Mouse (Mus musculus) forebrain, embryonic 10.5 days (tissue): ENCODE data around the gene Bax. TPM values are rescaled to one million over a fixed set of nuclear protein-coding genes. Genes with fewer than 3 reads are reported as not detected.
"Not testable (repeated sequence)": the region's sequence is repeated elsewhere in the genome, so short reads cannot be mapped to it uniquely, and the experiment has no call there.

Experiments used
- DNase-seq: peaks from one replicate; pipeline ENCODE4 v3.0.0-alpha.2; 2017; ENCODE audit warnings: low spot score; ENCODE audit errors: extremely low spot score
- H3K27ac ChIP-seq: fragments of 300-500 bp; sonication (generic); 2 replicates; pipeline ENCODE4 v1.5.1; 2016; ENCODE audit warnings: mild to moderate bottlenecking
- H3K27me3 ChIP-seq: fragments of 300-500 bp; sonication (generic); 2 replicates; pipeline ENCODE4 v1.6.1; 2016; ENCODE audit warnings: mild to moderate bottlenecking; ENCODE audit not compliant: poor library complexity, severe bottlenecking
- H3K36me3 ChIP-seq: fragments of 300-500 bp; sonication (generic); replicated peaks from 2 replicates; pipeline ENCODE4 v1.6.1; 2016; ENCODE audit warnings: mild to moderate bottlenecking, moderate library complexity
- H3K4me1 ChIP-seq: fragments of 300-500 bp; sonication (generic); 2 replicates; pipeline ENCODE4 v1.6.1; 2016
- H3K4me3 ChIP-seq: fragments of 300-500 bp; sonication (generic); 2 replicates; pipeline ENCODE4 v1.5.1; 2016; ENCODE audit warnings: mild to moderate bottlenecking, moderate library complexity
- H3K9me3 ChIP-seq: fragments of 300-500 bp; sonication (generic); 2 replicates; pipeline ENCODE4 v1.6.1; 2016; ENCODE audit warnings: mild to moderate bottlenecking, moderate library complexity
- WGBS: fragments of 180-500 bp; shearing (Covaris S2); methylation state at CpG from one replicate; pipeline ENCODE4 v1.1.7; 2016; 5-methylcytosine and 5-hydroxymethylcytosine counted together
- polyA plus RNA-seq: library from polyadenylated mRNA; unstranded; fragments of >200 nt; fragmentation: Nextera tagmentation; extraction: Ambion mirVana; gene quantifications from 2 replicates; pipeline ENCODE4 v1.2.1, GENCODE M21; 2016

The Bax gene
- polyA plus RNA-seq, 1 experiment from 2014 or later: 254 TPM

DNA sequence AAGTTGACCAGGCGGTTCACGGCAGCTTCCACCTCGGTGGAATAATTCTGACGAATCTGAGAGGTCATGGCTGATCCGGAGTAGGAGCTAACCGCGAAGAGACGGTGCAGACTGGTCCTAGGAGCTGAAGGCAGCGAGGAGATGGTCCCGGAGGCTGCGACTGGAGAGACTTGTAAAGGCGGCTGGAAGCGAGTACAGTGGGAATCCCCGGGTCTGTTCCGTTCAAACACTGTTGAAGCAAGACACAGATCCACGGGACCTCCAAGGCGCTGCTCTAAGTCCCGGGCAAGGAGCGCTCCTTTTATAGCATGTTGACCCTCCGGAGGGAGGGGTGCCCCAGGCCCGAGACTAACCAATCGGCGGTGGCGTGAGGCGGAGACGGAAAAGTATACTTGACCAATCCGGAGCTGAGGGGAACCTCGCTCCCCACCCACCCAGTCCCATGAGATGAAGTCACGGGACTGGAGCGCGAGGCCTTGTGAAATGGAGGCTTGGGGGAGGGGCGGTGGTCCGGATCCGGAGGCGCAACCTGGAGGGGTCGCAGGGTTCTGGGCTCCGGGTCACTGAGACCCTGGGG is 7.0 kb downstream of the Bax start, which contains the start of gene Ftl1:
Gene Ftl1 (minus strand): TSS at position 321 of the 577 bp plus-strand sequence.
- Histone ChIP-seq H3K4me3 (peak within 1 kb of the TSS; percentile 87), H3K36me3 (peaks cover 86% of the 10 kb centered on the region), H3K27ac (peak within 1 kb of the TSS; percentile 95), H3K4me1 (peaks cover 49% of the 10 kb centered on the region)
- not testable (repeated sequence) for H3K9me3 ChIP-seq, H3K27me3 ChIP-seq
- WGBS: 0% methylated on average over 33 of the region's 37 CpGs
- peak; percentile 98 for DNase-seq

DNA sequence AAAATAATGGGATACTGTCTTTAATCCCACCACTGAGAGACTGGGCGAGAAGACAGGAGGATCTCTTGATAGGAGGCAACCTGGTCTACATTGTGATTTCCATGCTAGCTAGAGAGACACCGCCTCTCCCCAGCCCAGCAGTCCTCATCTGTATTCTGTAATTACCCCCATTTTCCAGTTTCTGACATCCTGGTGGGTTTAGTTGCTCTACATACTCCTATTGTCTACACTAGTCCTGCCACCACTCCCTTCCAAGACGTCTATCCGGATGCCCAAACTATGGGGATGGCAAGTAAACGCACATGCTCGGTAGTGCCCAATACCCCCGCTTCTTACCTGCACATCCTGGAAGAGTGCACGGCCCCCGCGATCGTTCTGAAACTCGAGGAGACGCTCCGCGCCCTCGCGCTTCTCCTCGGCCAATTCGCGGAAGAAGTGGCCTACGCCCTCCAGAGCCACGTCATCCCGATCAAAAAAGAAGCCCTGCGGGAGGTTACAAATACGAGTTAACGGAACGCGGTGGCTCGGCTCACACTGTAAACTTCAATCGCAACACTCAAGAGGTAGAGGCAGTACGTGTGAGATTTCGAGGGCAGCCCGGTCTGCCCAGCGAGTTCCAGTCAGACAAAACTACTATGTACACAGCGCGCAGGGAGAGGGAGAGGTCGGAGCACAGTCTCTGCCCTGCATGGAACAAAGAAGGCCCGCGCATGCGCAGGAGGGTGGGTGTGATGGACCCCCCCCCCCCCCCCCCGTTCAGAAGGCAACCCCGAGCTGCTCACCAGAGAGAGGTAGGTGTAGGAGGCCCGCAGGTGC is 7.7 kb downstream of the Bax start:
- H3K4me1 ChIP-seq: peaks cover 49% of the 10 kb centered on the region
- H3K4me3 ChIP-seq: peak overlapping the region; percentile 87
- WGBS: 1% methylated on average over 43 of the region's 43 CpGs
- DNase-seq: peak; percentile 87
- peak overlapping the region; percentile 95 for H3K27ac ChIP-seq
- H3K36me3 ChIP-seq: peaks cover 86% of the 10 kb centered on the region
- H3K9me3 ChIP-seq: no peaks in the 10 kb centered on the region
- H3K27me3 ChIP-seq: no peaks in the 10 kb centered on the region

DNA sequence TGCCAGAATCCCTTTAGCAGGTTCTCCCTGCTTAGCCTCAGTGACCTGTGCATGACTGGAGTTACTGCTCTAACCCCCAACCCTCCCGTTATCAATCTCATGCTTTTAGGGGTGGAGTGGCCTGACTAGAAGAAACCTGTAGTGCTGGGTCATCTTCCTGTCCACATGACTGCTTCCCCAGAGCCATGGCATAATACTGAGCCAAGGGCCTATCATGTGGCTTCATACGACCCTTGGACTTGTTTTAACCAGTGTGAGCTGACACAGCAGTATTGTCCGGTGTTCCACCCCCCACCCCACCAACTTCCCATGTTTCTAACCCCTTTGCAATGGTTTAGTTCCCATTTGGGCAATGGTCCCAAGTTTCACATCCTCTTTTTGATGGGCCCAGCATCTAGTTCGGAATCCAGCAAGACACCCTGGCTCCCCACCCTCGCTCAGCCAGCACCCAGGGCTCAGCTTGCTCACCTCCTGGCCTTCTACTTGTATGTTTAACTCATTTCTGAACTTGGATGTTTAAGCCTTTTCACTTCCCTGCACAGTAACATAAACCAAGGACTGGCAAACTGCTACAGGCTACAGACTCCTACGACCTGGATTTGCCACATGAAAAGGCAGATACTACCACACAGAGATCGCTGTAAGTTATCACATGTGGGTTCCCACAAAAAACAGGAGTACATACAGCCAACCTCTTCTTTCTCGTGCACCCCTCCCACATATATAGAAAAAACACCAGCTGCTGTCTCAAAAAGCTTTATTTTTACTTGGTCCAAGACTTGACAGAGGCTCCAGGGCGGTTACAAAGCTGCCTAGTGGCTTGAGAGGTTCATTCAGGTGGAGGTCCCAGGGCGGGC is 9.3 kb downstream of the Bax start:
- Histone ChIP-seq H3K4me1 (peaks cover 49% of the 10 kb centered on the region), H3K36me3 (peaks cover 84% of the 10 kb centered on the region), H3K4me3 (peak overlapping the region; percentile 87), H3K9me3 (no peaks in the 10 kb centered on the region), H3K27me3 (no peaks in the 10 kb centered on the region), H3K27ac (peak overlapping the region; percentile 16; the same call in 1 of the 2 replicates)
- DNase-seq: no peak
- WGBS: 82% methylated on average over 10 of the region's 10 CpGs

DNA sequence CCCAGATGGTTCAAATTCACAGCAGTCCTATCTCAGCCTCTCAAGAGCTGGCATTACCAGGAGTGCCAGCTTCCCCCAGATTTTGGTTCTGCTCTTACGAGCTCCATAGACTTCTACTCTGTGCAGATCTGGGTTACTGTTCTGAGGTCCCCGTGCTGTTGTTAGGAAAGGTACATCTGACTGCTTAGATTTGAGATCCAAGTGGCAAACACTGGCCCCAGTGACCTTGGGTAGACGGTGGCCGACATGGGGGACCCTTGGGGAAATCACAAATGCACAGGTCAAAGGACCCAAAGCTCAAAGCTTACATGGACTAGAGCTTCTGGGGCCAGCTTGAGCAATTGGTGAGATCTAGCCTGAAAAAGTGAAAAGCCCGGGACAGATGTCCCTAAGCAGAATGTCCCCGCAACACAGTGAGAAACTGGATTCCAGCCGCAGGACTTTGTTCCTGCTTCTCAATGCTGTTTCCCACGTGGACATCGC is 9.9 kb downstream of the Bax start:
- 71% methylated on average over 9 of the region's 9 CpGs for WGBS
- H3K4me1 ChIP-seq: peaks cover 48% of the 10 kb centered on the region
- DNase-seq: no peak
- H3K27ac ChIP-seq: peak overlapping the region; percentile 16; the same call in 1 of the 2 replicates
- no peaks in the 10 kb centered on the region for H3K9me3 ChIP-seq
- peaks cover 84% of the 10 kb centered on the region for H3K36me3 ChIP-seq
- H3K27me3 ChIP-seq: no peaks in the 10 kb centered on the region
- H3K4me3 ChIP-seq: peak overlapping the region; percentile 87

DNA sequence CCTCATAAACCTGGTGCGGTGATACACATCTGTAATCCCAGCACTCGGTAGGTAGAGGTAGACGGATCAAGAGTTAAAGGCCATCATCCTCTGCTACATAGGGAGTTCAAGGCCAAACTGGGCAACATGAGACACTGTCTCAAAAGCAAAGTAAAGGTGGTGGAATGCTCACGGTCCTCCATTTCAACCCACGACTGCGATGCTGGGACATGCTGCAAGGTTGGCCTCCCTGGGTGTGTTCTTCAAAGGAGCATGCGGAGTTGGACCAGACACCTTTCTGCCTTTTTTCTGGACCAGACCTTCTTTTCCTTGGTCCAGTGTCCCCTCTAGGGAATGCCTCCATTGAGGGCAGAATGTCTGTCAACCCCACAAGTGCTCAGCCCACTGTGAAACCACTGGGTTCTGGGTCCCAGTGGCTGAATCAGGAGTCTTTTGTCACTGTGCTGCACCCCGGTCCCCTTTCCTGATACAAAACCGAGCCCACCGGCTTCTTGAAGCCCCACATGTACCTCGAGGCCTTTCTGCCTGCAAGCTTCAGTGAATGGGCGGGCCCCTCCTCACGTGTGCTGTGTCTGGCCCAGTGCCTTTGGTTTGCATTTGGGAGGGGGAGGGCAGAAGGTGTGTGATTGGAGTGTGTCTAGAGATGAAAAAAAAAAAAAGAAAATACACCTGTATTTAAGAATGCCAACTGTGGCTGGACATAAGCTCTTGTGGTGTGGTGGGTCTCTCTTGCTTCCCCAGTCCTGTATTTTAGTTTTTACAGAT is 10.6 kb downstream of the Bax start:
- DNase-seq: no peak
- Histone ChIP-seq H3K4me1 (peaks cover 47% of the 10 kb centered on the region), H3K9me3 (no peaks in the 10 kb centered on the region), H3K4me3 (no peak overlapping the region), H3K27ac (no peak overlapping the region), H3K36me3 (peaks cover 84% of the 10 kb centered on the region), H3K27me3 (no peaks in the 10 kb centered on the region)
- 77% methylated on average over 13 of the region's 13 CpGs for WGBS

DNA sequence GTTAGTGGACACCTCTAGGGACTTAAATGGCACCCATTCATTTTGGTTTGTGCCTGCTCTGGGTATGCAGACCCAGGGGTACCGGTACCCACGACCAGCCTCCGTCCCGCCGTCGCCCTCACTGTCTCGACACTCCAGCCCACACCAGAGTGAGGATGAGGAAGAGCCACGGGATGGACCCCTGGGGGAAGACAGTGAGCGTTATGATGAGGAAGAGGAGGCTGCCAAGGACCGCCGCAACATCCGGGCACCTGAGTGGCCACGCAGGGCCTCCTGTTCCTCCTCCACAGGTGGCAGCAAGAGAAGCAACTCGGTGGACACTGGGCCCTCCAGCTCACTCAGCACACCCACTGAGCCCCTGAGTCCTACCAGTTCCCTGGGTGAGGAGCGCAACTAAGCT is 11.7 kb downstream of the Bax start:
- WGBS: 89% methylated on average over 15 of the region's 15 CpGs
- H3K36me3 ChIP-seq: peaks cover 79% of the 10 kb centered on the region
- DNase-seq: no peak
- no peaks in the 10 kb centered on the region for H3K9me3 ChIP-seq
- H3K27ac ChIP-seq: no peak overlapping the region
- no peak overlapping the region for H3K4me3 ChIP-seq
- H3K4me1 ChIP-seq: peaks cover 36% of the 10 kb centered on the region
- H3K27me3 ChIP-seq: no peaks in the 10 kb centered on the region

DNA sequence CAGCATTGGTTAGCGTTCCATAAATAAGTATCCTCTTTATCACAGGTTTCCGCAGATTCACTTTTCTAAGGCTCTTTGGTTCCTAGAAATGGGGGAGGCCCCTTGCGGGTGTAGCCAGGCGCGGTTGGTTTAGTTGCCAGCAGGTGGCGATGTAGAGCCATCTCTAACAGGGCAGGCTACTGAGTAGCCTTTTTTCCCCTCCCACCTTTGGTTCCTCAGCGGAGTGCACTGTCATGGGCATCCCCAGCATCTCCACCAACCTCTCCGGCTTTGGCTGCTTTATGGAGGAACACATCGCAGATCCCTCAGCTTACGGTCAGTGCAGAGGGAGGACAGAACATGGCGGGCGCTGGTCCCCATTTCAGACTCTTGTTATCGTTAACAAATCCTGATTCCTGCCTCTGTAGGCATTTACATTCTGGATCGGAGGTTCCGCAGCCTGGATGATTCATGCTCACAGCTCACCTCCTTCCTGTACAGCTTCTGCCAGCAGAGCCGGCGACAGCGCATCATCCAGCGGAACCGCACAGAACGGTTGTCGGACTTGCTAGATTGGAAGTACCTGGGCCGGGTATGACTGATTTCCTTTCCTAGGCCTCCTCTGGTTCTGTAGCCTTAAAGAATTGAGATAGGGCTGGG is 15.2 kb downstream of the Bax start:
- no peaks in the 10 kb centered on the region for H3K27me3 ChIP-seq
- H3K4me3 ChIP-seq: no peak overlapping the region; the same call in 1 of the 2 replicates
- no peaks in the 10 kb centered on the region for H3K9me3 ChIP-seq
- peak; percentile 80 for DNase-seq
- 52% methylated on average over 23 of the region's 23 CpGs for WGBS
- H3K27ac ChIP-seq: no peak overlapping the region
- H3K4me1 ChIP-seq: peaks cover 16% of the 10 kb centered on the region
- H3K36me3 ChIP-seq: peaks cover 81% of the 10 kb centered on the region

DNA sequence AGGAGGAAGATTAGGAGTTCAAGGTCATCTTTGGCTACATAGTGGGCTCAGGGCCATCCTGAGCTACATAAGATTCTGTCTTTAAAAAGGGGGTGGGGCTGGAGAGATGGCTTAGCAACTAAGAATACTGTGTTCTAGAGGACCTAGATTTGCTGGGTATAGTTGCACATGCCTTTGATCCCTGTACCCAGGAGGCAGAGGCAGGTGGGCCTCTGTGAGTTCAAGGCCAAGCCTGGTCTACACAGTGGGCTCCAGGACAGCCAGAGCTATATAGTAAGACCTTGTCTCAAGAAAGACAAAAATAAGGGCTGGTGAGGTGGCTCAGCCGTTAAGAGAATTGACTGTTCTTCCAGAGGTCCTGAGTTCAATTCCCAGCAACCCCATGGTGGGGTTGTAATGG is 16.7 kb downstream of the Bax start:
- H3K36me3 ChIP-seq: peaks cover 76% of the 10 kb centered on the region

DNA sequence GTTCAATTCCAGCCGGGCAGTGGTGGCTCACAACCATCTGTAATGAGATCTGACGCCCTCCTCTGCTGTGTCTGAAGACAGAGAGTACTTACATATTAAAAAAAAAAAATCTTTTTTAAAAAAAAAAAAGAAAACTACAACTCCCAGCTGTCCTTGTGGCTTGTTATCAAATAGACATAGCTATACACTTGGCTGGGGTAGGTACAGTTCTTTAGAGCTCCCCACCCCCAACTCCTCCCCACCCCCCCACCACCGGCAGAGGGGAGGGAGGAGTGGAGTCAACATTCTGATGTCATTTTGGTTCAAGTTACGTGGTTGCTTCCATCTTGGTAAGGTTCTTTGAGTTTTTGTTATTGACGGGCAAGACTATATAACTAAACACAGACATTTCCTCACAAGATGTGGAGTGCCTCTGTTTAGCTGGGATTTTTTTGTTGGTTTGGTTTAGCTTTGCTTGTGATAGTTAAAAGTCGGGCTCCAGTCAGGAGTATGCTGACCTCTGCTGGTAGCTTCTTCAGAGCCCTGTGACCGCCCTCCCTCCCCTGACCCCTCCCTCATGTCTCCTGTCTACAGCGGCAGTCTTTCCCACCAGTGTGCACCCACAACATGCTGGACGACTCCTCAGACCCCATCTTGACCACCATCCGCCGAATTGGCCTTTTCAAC is 19.2 kb downstream of the Bax start:
- 0 out of 2 replicates have a peak overlapping the region, but pooled peaks have one; percentile 11 for H3K27ac ChIP-seq
- no peak for DNase-seq
- peaks cover 12% of the 10 kb centered on the region; the same call in 1 of the 2 replicates for H3K4me1 ChIP-seq
- H3K27me3 ChIP-seq: no peaks in the 10 kb centered on the region
- peaks cover 78% of the 10 kb centered on the region for H3K36me3 ChIP-seq
- WGBS: 41% methylated on average over 11 of the region's 11 CpGs
- H3K4me3 ChIP-seq: 0 out of 2 replicates have a peak overlapping the region, but pooled peaks have one; percentile 23
- H3K9me3 ChIP-seq: no peaks in the 10 kb centered on the region

More for the DNA sequence above, 16.7 kb downstream of the Bax start:
- DNase-seq: no peak
- H3K9me3 ChIP-seq: no peaks in the 10 kb centered on the region
- 97% methylated on average over 1 of the region's 1 CpGs for WGBS
- H3K27ac ChIP-seq: no peak overlapping the region
- H3K4me3 ChIP-seq: no peak overlapping the region
- H3K4me1 ChIP-seq: peaks cover 12% of the 10 kb centered on the region; the same call in 1 of the 2 replicates
- H3K27me3 ChIP-seq: no peaks in the 10 kb centered on the region

DNA sequence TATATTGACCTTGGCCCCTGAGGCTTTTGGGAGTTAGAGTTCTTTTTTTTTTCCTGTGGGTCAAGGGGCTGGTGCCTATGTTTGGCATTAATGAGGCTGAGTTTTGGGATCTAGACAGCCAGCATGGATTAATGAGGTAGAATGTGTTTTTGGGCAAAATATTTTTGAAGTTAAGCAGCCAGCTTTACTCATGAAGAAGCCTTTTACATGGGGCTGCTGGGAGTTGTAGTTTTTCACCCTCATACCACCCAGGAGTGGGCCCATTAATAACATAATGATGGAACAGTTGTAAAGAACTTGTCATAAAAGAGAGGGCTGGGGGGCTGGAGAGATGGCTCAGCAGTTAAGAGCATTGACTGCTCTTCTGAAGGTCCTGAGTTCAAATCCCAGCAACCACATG is 20.1 kb downstream of the Bax start:
- H3K27ac ChIP-seq: no peak overlapping the region
- peaks cover 9% of the 10 kb centered on the region; the same call in 1 of the 2 replicates for H3K4me1 ChIP-seq
- no peak overlapping the region for H3K4me3 ChIP-seq
- H3K36me3 ChIP-seq: peaks cover 73% of the 10 kb centered on the region
- DNase-seq: no peak
- H3K27me3 ChIP-seq: no peaks in the 10 kb centered on the region
- H3K9me3 ChIP-seq: no peaks in the 10 kb centered on the region
